Mouse (Mus musculus) lung, postnatal 0 days (tissue): ENCODE measurements around the gene Oosp2. TPM values are rescaled to one million over a fixed set of nuclear protein-coding genes. Genes with fewer than 3 reads are reported as not detected.

Source experiments
- ATAC-seq: fragments of 200-750 bp; cut with Nextera tagmentation; 2 replicates; pipeline ENCODE4 v1.8.0; 2017; ENCODE audit warnings: moderate library complexity
- DNase-seq: peaks from one replicate; pipeline ENCODE4 v3.0.0-alpha.2; 2016; ENCODE audit warnings: low spot score
- H3K27ac ChIP-seq: fragments of 300-500 bp; sonication (generic); 2 replicates; pipeline ENCODE4 v1.5.1; 2014; ENCODE audit warnings: antibody characterized with exemption, mild to moderate bottlenecking, low read length, mixed read lengths
- H3K27me3 ChIP-seq: fragments of 300-500 bp; sonication (generic); replicated peaks from 2 replicates; pipeline ENCODE4 v1.6.1; 2014; ENCODE audit warnings: low read length, mixed read lengths; ENCODE audit not compliant: insufficient read depth
- H3K36me3 ChIP-seq: fragments of 300-500 bp; sonication (generic); 2 replicates; pipeline ENCODE4 v1.6.1; 2014; ENCODE audit warnings: low read length, mixed read lengths; ENCODE audit not compliant: insufficient read depth
- H3K4me1 ChIP-seq: fragments of 300-500 bp; sonication (generic); 2 replicates; pipeline ENCODE4 v1.6.1; 2014; ENCODE audit warnings: antibody characterized with exemption, low read depth, low read length, mixed read lengths; ENCODE audit not compliant: insufficient read depth
- H3K4me2 ChIP-seq: fragments of 300-500 bp; sonication (generic); replicated peaks from 2 replicates; pipeline ENCODE4 v1.6.1; 2014; ENCODE audit warnings: low read depth, mild to moderate bottlenecking, low read length, moderate library complexity, mixed read lengths
- H3K4me3 ChIP-seq: fragments of 300-500 bp; sonication (generic); 2 replicates; pipeline ENCODE4 v1.5.1; 2014; ENCODE audit warnings: low read depth, low read length
- H3K9ac ChIP-seq: fragments of 300-500 bp; sonication (generic); replicated peaks from 2 replicates; pipeline ENCODE4 v1.6.1; 2014; ENCODE audit warnings: low read depth, mild to moderate bottlenecking
- H3K9me3 ChIP-seq: fragments of 300-500 bp; sonication (generic); 2 replicates; pipeline ENCODE4 v1.6.1; 2016; ENCODE audit warnings: low read length, mixed read lengths
- CTCF ChIP-seq: IDR thresholded peaks from 2 replicates; pipeline ENCODE4 v1.5.1; 2016; ENCODE audit warnings: antibody characterized with exemption, mild to moderate bottlenecking
- EP300 ChIP-seq: IDR thresholded peaks from 2 replicates; pipeline ENCODE4 v1.6.1; 2016; ENCODE audit warnings: antibody characterized with exemption, mild to moderate bottlenecking, control low read depth
- WGBS: fragments of 180-500 bp; shearing (Covaris S2); extraction: QIAGEN DNeasy Blood & Tissue Kit; methylation state at CpG from one replicate; pipeline ENCODE4 v1.1.7; 2014; 5-methylcytosine and 5-hydroxymethylcytosine counted together
- polyA plus RNA-seq: library from polyadenylated mRNA; unstranded; fragments of >200 nt; fragmentation: Nextera tagmentation; extraction: Ambion mirVana; gene quantifications from 2 replicates; pipeline ENCODE4 v1.2.1, GENCODE M21; 2015

Gene Oosp2
- polyA plus RNA-seq, 1 experiment from 2014 or later, result not detected

GRCm38 (mm10) chr19:11625231-11625630 is 35.1 kb downstream of the Oosp2 start:
- H3K27ac ChIP-seq, result no peak overlapping the region
- H3K9me3 ChIP-seq, result no peaks in the 10 kb centered on the region
- no peaks in the 10 kb centered on the region for H3K4me1 ChIP-seq
- no peak overlapping the region for H3K4me3 ChIP-seq
- 56% methylated on average over 5 of the region's 5 CpGs for WGBS
- no peaks in the 10 kb centered on the region for H3K27me3 ChIP-seq
- no peaks in the 10 kb centered on the region for H3K36me3 ChIP-seq
- DNase-seq (no peak), ATAC-seq (no peak)
- H3K4me2 ChIP-seq, result no peak overlapping the region
- H3K9ac ChIP-seq, result no peak overlapping the region
- TF ChIP-seq EP300, result no peak

DNA sequence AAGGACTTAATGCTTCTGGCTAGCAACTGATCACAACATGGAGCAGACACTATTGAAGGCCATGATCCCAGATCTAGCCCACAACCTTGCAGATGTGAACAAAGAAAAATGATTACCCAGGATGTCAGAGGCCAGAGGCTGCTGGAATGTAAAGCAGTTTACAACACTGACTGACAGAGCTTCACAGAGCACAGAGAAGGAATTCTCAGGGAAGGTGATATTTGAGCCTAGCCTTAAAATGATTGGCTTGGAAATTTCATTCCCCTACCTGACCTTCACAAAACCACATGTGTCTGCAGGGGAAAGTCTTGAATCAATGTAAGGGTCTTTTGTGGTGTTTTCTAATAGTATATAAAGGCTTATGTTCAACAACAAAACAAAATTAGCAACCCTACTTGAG is 35.6 kb downstream of the Oosp2 start:
- Histone ChIP-seq H3K36me3 (no peaks in the 10 kb centered on the region), H3K4me3 (no peak overlapping the region), H3K27me3 (no peaks in the 10 kb centered on the region), H3K9ac (no peak overlapping the region), H3K27ac (no peak overlapping the region), H3K4me2 (no peak overlapping the region), H3K9me3 (no peaks in the 10 kb centered on the region), H3K4me1 (no peaks in the 10 kb centered on the region)
- DNase-seq (no peak), ATAC-seq (no peak)
- TF ChIP-seq EP300 (no peak), CTCF (no peak)

- H3K9me3 ChIP-seq, result no peaks in the 10 kb centered on the region
- no peak within 1 kb of the TSS for H3K4me3 ChIP-seq
- H3K27me3 ChIP-seq, result no peaks in the 10 kb centered on the region
- H3K4me1 ChIP-seq, result no peaks in the 10 kb centered on the region
- H3K4me2 ChIP-seq, result no peak within 1 kb of the TSS
- no peak within 1 kb of the TSS for H3K9ac ChIP-seq
- ATAC-seq (no peak), DNase-seq (no peak)
- H3K27ac ChIP-seq, result no peak within 1 kb of the TSS
- H3K36me3 ChIP-seq, result no peaks in the 10 kb centered on the region
- WGBS, result 86% methylated on average over 2 of the region's 2 CpGs
- TF ChIP-seq EP300 (no peak), CTCF (no peak)
Observed at GRCm38 (mm10) chr19:11623551-11623950, 36.8 kb downstream of the Oosp2 start, which contains the start of gene Ms4a2. TSS of gene Ms4a2 (minus strand) at chr19:11623719.

GRCm38 (mm10) chr19:11617983-11618382 is 42.4 kb downstream of the Oosp2 start:
- Histone ChIP-seq H3K4me1 (no peaks in the 10 kb centered on the region), H3K9ac (no peak overlapping the region), H3K4me2 (no peak overlapping the region), H3K27me3 (no peaks in the 10 kb centered on the region), H3K4me3 (no peak overlapping the region), H3K27ac (no peak overlapping the region), H3K9me3 (no peaks in the 10 kb centered on the region), H3K36me3 (no peaks in the 10 kb centered on the region)
- DNase-seq (no peak), ATAC-seq (no peak)
- TF ChIP-seq EP300 (no peak), CTCF (no peak)

- no peaks in the 10 kb centered on the region for H3K4me1 ChIP-seq
- 48% methylated on average over 2 of the region's 2 CpGs for WGBS
- no peak overlapping the region for H3K9ac ChIP-seq
- H3K4me2 ChIP-seq, result no peak overlapping the region
- H3K4me3 ChIP-seq, result no peak overlapping the region
- DNase-seq (no peak), ATAC-seq (no peak)
- H3K27me3 ChIP-seq, result no peaks in the 10 kb centered on the region
- H3K36me3 ChIP-seq, result no peaks in the 10 kb centered on the region
- TF ChIP-seq EP300 (no peak), CTCF (no peak)
- H3K27ac ChIP-seq, result no peak overlapping the region
- H3K9me3 ChIP-seq, result no peaks in the 10 kb centered on the region
Observed at GRCm38 (mm10) chr19:11614805-11615204, 45.6 kb downstream of the Oosp2 start.

DNA sequence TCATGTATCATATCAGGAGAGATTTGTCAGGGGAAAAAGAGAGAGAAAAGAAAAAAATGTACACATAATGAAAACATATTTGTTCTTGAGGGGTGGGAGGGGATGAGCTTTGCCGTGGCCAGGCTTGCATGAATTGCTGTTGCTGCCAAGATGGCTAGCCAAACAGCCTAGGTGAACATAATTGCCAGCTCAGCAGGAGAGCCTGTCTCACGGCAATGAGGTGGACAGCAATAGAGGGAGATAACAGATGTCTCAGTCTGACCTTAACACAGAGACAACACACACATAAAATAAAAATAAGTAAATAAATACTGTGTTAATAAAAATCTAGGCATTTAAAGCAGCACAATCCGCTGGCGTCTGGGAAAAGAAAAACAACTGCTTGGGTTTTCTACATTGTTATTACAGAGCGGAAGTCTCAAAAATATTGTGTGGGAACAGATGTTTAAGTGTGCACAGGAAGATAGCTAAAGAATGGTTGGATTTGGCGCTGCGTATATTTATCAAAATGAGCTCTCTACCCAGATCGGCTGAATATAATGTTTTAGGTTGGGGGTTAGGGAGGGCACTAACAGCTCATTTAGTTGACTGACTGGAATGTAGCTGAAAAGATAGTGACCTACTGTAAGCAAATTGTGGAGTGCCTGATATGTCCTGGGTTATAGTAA is 46.4 kb downstream of the Oosp2 start:
- Histone ChIP-seq H3K4me3 (no peak overlapping the region), H3K36me3 (no peaks in the 10 kb centered on the region), H3K4me1 (no peaks in the 10 kb centered on the region), H3K9ac (no peak overlapping the region), H3K27me3 (no peaks in the 10 kb centered on the region), H3K4me2 (no peak overlapping the region), H3K27ac (no peak overlapping the region; the same call in 1 of the 2 replicates), H3K9me3 (no peaks in the 10 kb centered on the region)
- WGBS, result 40% methylated on average over 8 of the region's 8 CpGs
- DNase-seq (no peak), ATAC-seq (no peak)
- no peak for TF ChIP-seq EP300

DNA sequence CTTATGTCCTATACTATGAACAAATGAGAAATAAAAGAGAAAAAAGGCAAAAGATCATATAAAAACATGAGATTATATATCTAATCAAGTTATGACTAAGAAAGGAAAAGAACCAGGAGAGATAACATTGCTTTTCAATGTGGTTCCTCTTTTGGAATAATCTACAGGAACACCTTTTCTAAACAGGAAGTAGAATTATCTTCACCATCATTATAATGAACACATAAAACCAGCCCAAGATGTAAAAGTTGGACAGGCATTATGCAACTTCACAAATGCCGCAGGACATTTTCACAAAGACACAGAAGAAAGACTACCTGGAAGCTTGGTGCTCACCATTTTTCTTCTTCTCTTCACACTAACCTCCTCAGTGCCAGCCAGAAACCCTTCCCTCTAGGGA is 47.3 kb downstream of the Oosp2 start:
- no peaks in the 10 kb centered on the region for H3K27me3 ChIP-seq
- ATAC-seq, result no peak
- TF ChIP-seq EP300, result no peak
- TF ChIP-seq CTCF, result no peak
- no peak overlapping the region for H3K9ac ChIP-seq
- H3K4me1 ChIP-seq, result no peaks in the 10 kb centered on the region
- no peaks in the 10 kb centered on the region for H3K36me3 ChIP-seq
- H3K27ac ChIP-seq, result no peak overlapping the region
- WGBS, result 61% methylated on average over 1 of the region's 1 CpGs
- DNase-seq, result no peak
- H3K9me3 ChIP-seq, result no peaks in the 10 kb centered on the region
- no peak overlapping the region for H3K4me2 ChIP-seq
- no peak overlapping the region for H3K4me3 ChIP-seq
